Mouse (Mus musculus) limb, embryonic 10.5 days (tissue): Measurements from ENCODE around the gene 1700113H08Rik. TPM values are rescaled to one million over a fixed set of nuclear protein-coding genes. Genes with fewer than 3 reads are reported as not detected.

Experiments
- DNase-seq: peaks from one replicate; pipeline ENCODE4 v3.0.0-alpha.2; 2017; ENCODE audit warnings: low spot score
- H3K27ac ChIP-seq: fragments of 300-500 bp; sonication (generic); 2 replicates; pipeline ENCODE4 v1.5.1; 2016; ENCODE audit warnings: mild to moderate bottlenecking
- H3K27me3 ChIP-seq: fragments of 300-500 bp; sonication (generic); 2 replicates; pipeline ENCODE4 v1.6.1; 2016; ENCODE audit warnings: low read depth, mild to moderate bottlenecking; ENCODE audit not compliant: poor library complexity, severe bottlenecking
- H3K36me3 ChIP-seq: fragments of 300-500 bp; sonication (generic); 2 replicates; pipeline ENCODE4 v1.6.1; 2016; ENCODE audit warnings: mild to moderate bottlenecking, moderate library complexity
- H3K4me1 ChIP-seq: fragments of 300-500 bp; sonication (generic); 2 replicates; pipeline ENCODE4 v1.6.1; 2016
- H3K4me3 ChIP-seq: fragments of 300-500 bp; sonication (generic); 2 replicates; pipeline ENCODE4 v1.5.1; 2016; ENCODE audit warnings: mild to moderate bottlenecking, moderate library complexity
- H3K9me3 ChIP-seq: fragments of 300-500 bp; sonication (generic); replicated peaks from 2 replicates; pipeline ENCODE4 v1.6.1; 2016; ENCODE audit warnings: mild to moderate bottlenecking
- WGBS: fragments of 180-500 bp; shearing (Covaris S2); methylation state at CpG from one replicate; pipeline ENCODE4 v1.1.7; 2016; 5-methylcytosine and 5-hydroxymethylcytosine counted together
- polyA plus RNA-seq: library from polyadenylated mRNA; unstranded; fragments of >200 nt; fragmentation: Nextera tagmentation; extraction: Ambion mirVana; gene quantifications from 2 replicates; pipeline ENCODE4 v1.2.1, GENCODE M21; 2016

1700113H08Rik gene
- polyA plus RNA-seq, 1 experiment from 2014 or later, result not detected

GRCm38 (mm10) chr10:87151050-87151449 is 93.2 kb downstream of the 1700113H08Rik start:
- Histone ChIP-seq H3K4me1 (no peaks in the 10 kb centered on the region), H3K4me3 (no peak overlapping the region), H3K27me3 (no peaks in the 10 kb centered on the region), H3K27ac (no peak overlapping the region), H3K36me3 (no peaks in the 10 kb centered on the region), H3K9me3 (no peaks in the 10 kb centered on the region)
- WGBS, result 96% methylated on average over 6 of the region's 6 CpGs
- no peak for DNase-seq

- H3K27ac ChIP-seq, result no peak overlapping the region
- no peaks in the 10 kb centered on the region for H3K4me1 ChIP-seq
- no peak overlapping the region for H3K4me3 ChIP-seq
- no peaks in the 10 kb centered on the region for H3K9me3 ChIP-seq
- no peak for DNase-seq
- 89% methylated on average over 14 of the region's 14 CpGs for WGBS
- no peaks in the 10 kb centered on the region for H3K36me3 ChIP-seq
- no peaks in the 10 kb centered on the region for H3K27me3 ChIP-seq
Measured at GRCm38 (mm10) chr10:87153731-87154505, 96.1 kb downstream of the 1700113H08Rik start.

GRCm38 (mm10) chr10:87159781-87160180 is 101.9 kb downstream of the 1700113H08Rik start:
- WGBS, result 91% methylated on average over 9 of the region's 9 CpGs
- Histone ChIP-seq H3K27me3 (no peaks in the 10 kb centered on the region), H3K36me3 (no peaks in the 10 kb centered on the region), H3K4me1 (no peaks in the 10 kb centered on the region), H3K4me3 (no peak overlapping the region), H3K9me3 (no peaks in the 10 kb centered on the region), H3K27ac (no peak overlapping the region)
- DNase-seq, result no peak

- WGBS, result 82% methylated on average over 7 of the region's 7 CpGs
- Histone ChIP-seq H3K27me3 (no peaks in the 10 kb centered on the region), H3K27ac (no peak overlapping the region), H3K36me3 (no peaks in the 10 kb centered on the region), H3K4me3 (no peak overlapping the region), H3K4me1 (no peaks in the 10 kb centered on the region), H3K9me3 (no peaks in the 10 kb centered on the region)
- no peak for DNase-seq
Measured at GRCm38 (mm10) chr10:87196123-87196756, 138.4 kb downstream of the 1700113H08Rik start.

GRCm38 (mm10) chr10:87198720-87199119 is 140.9 kb downstream of the 1700113H08Rik start:
- no peak overlapping the region for H3K27ac ChIP-seq
- H3K9me3 ChIP-seq, result no peaks in the 10 kb centered on the region
- no peak overlapping the region for H3K4me3 ChIP-seq
- H3K36me3 ChIP-seq, result no peaks in the 10 kb centered on the region
- no peaks in the 10 kb centered on the region for H3K4me1 ChIP-seq
- DNase-seq, result no peak
- H3K27me3 ChIP-seq, result no peaks in the 10 kb centered on the region
- WGBS, result 93% methylated on average over 2 of the region's 2 CpGs

- no peak overlapping the region for H3K27ac ChIP-seq
- no peaks in the 10 kb centered on the region for H3K9me3 ChIP-seq
- DNase-seq, result no peak
- no peaks in the 10 kb centered on the region for H3K36me3 ChIP-seq
- no peak overlapping the region for H3K4me3 ChIP-seq
- no peaks in the 10 kb centered on the region for H3K4me1 ChIP-seq
- 85% methylated on average over 1 of the region's 1 CpGs for WGBS
- H3K27me3 ChIP-seq, result no peaks in the 10 kb centered on the region
Measured at GRCm38 (mm10) chr10:87209466-87209865, 151.6 kb downstream of the 1700113H08Rik start.

- Histone ChIP-seq H3K27me3 (no peaks in the 10 kb centered on the region), H3K4me1 (no peaks in the 10 kb centered on the region), H3K27ac (no peak overlapping the region), H3K36me3 (no peaks in the 10 kb centered on the region), H3K4me3 (no peak overlapping the region), H3K9me3 (no peaks in the 10 kb centered on the region)
- no peak for DNase-seq
- 90% methylated on average over 4 of the region's 4 CpGs for WGBS
Measured at GRCm38 (mm10) chr10:87211046-87211445, 153.2 kb downstream of the 1700113H08Rik start.

GRCm38 (mm10) chr10:87212854-87213253 is 155.0 kb downstream of the 1700113H08Rik start:
- H3K27me3 ChIP-seq, result no peaks in the 10 kb centered on the region
- 82% methylated on average over 2 of the region's 2 CpGs for WGBS
- no peaks in the 10 kb centered on the region for H3K4me1 ChIP-seq
- no peak overlapping the region for H3K27ac ChIP-seq
- no peaks in the 10 kb centered on the region for H3K9me3 ChIP-seq
- no peak for DNase-seq
- no peak overlapping the region for H3K4me3 ChIP-seq
- no peaks in the 10 kb centered on the region for H3K36me3 ChIP-seq

GRCm38 (mm10) chr10:87230071-87230910 is 172.4 kb downstream of the 1700113H08Rik start:
- no peak overlapping the region for H3K4me3 ChIP-seq
- DNase-seq, result no peak
- H3K9me3 ChIP-seq, result no peaks in the 10 kb centered on the region
- H3K36me3 ChIP-seq, result no peaks in the 10 kb centered on the region
- no peaks in the 10 kb centered on the region for H3K27me3 ChIP-seq
- H3K4me1 ChIP-seq, result no peaks in the 10 kb centered on the region
- 65% methylated on average over 31 of the region's 31 CpGs for WGBS
- no peak overlapping the region for H3K27ac ChIP-seq

- Histone ChIP-seq H3K27ac (no peak overlapping the region), H3K27me3 (no peaks in the 10 kb centered on the region), H3K9me3 (no peaks in the 10 kb centered on the region), H3K4me3 (no peak overlapping the region), H3K4me1 (no peaks in the 10 kb centered on the region), H3K36me3 (no peaks in the 10 kb centered on the region)
- no peak for DNase-seq
- WGBS, result 76% methylated on average over 9 of the region's 9 CpGs
Measured at GRCm38 (mm10) chr10:87239332-87240008, 181.6 kb downstream of the 1700113H08Rik start.

GRCm38 (mm10) chr10:87271724-87272123 is 213.9 kb downstream of the 1700113H08Rik start:
- no peaks in the 10 kb centered on the region for H3K36me3 ChIP-seq
- no peaks in the 10 kb centered on the region for H3K4me1 ChIP-seq
- H3K9me3 ChIP-seq, result no peaks in the 10 kb centered on the region
- no peaks in the 10 kb centered on the region for H3K27me3 ChIP-seq
- H3K27ac ChIP-seq, result no peak overlapping the region
- WGBS, result 80% methylated on average over 3 of the region's 3 CpGs
- H3K4me3 ChIP-seq, result no peak overlapping the region
- no peak for DNase-seq

GRCm38 (mm10) chr10:87272133-87272622 is 214.3 kb downstream of the 1700113H08Rik start:
- WGBS, result 85% methylated on average over 8 of the region's 8 CpGs

More at GRCm38 (mm10) chr10:87272133-87272622, 214.3 kb downstream of the 1700113H08Rik start:
- H3K9me3 ChIP-seq, result no peaks in the 10 kb centered on the region
- H3K27ac ChIP-seq, result no peak overlapping the region
- H3K4me1 ChIP-seq, result no peaks in the 10 kb centered on the region
- no peak for DNase-seq
- no peaks in the 10 kb centered on the region for H3K27me3 ChIP-seq
- no peak overlapping the region for H3K4me3 ChIP-seq
- no peaks in the 10 kb centered on the region for H3K36me3 ChIP-seq
